Mouse (Mus musculus) ES-E14 (cell line): Measurements from ENCODE around the gene 1700008O03Rik.

Experiments
- HCFC1 ChIP-seq: IDR thresholded peaks from 2 replicates; pipeline ENCODE4 v1.6.1; 2012; ENCODE audit warnings: low read length, inconsistent platforms, borderline replicate concordance; ENCODE audit not compliant: insufficient read depth
- MAFK ChIP-seq: IDR thresholded peaks from 2 replicates; pipeline ENCODE4 v1.6.1; 2014; ENCODE audit warnings: mild to moderate bottlenecking, low read depth, low read length, inconsistent platforms; ENCODE audit not compliant: insufficient read depth
- ZC3H11A ChIP-seq: IDR thresholded peaks from 2 replicates; pipeline ENCODE4 v1.6.1; 2012; ENCODE audit warnings: low read depth, mild to moderate bottlenecking, inconsistent platforms, low read length, borderline replicate concordance
- ZNF384 ChIP-seq: IDR thresholded peaks from 2 replicates; pipeline ENCODE4 v1.6.1; 2012; ENCODE audit warnings: low read depth, low read length, inconsistent platforms

DNA sequence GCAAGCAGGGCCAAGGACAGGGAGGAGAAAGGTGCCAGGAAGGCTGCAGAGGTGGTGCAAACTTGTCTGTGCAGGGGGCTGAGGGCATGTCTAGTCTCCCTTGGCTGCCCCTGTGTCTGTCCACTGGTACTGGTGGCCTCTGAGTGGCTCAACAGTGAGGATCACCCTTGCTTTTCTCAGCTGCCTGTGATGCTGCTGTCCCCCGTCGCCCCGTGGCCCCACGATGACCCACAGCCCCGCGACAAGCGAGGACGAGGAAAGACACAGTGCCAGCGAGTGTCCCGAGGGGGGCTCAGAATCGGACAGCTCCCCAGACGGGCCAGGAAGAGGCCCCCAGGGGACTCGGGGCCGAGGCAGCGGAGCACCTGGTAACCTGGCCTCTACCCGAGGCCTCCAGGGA is 73.1 kb downstream of the 1700008O03Rik start:
- TF ChIP-seq HCFC1: no peak
- TF ChIP-seq MAFK: no peak
- no peak for TF ChIP-seq ZNF384
- TF ChIP-seq ZC3H11A: no peak
